Mouse (Mus musculus): ENCODE results near the gene Slc35f2. TPM values are rescaled to one million over a fixed set of nuclear protein-coding genes. Genes with fewer than 3 reads are reported as not detected.

Slc35f2 gene
- polyA plus RNA-seq, 1 experiment from 2014 or later, result 0.63 TPM

DNA sequence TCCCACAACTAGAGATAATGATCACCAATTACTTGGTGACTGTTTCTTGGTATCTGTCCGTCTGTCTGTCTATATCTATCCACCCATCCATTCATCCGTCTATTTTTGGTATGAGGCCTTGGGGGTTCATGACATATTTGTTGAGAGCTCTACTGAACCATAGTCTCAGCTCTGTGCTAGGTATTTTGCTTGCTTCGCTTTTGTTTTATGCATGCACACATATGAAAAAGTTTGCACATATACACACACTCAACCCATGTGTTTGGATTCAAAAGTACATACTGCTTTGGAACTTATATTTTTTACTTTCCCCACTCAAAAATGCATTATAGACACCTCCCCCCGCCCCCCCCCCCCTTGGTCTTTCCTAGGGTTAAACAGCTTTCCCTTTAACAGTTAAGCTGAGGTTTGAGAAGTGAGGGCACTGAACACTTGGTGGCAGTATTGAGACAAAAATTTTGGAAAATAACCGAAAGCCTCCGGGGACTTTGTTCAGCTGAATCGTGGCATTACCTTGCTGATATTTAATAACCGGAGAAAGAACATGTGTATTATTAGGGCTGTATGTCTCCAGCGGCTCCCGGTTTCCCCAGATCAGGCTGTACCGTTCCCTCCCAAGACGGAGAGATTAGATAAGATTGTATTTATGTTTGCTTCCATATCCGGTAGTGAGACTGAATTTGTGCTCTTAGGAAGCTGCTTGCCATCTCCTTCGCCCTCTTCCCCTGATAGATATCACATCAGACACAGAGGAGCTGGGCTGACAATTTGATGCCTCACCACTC is 57.9 kb downstream of the Slc35f2 start:
- WGBS, result 14% methylated on average over 14 of the region's 14 CpGs
- ATAC-seq (ENCODE audit: insufficient number of reproducible peaks, low FRiP score), result no peak
- peak overlapping the region; percentile 51 for H3K4me3 ChIP-seq
- H3K27ac ChIP-seq (ENCODE audit: poor library complexity, severe bottlenecking), result no peak overlapping the region
- 0 out of 2 replicates have a peak, but pooled peaks cover 4% of the 10 kb centered on the region for H3K4me1 ChIP-seq (replicated peaks)
- no peaks in the 10 kb centered on the region for H3K36me3 ChIP-seq
- peak overlapping the region; percentile 71 for H3K4me2 ChIP-seq
- peak overlapping the region; percentile 64 for H3K9ac ChIP-seq
- H3K27me3 ChIP-seq (replicated peaks), result peaks cover 13% of the 10 kb centered on the region
- H3K9me3 ChIP-seq (replicated peaks), result no peaks in the 10 kb centered on the region

DNA sequence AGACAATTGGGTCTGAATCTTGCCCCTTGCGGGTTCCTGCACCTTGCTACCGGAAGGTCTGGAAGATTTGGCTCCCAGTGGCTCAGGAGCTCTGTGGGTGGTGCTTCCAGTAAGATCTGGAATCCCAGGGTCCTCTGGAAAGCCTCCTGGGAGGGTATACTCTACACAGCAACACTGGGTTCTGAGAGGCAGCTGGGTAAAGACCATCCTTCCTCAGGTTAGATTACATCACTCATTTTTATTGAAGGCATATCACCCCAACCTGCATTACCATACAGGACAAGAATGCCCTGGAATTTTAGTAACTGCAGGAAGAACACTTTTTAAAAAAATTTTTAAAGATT is 58.5 kb downstream of the Slc35f2 start:
- peak overlapping the region; percentile 64 for H3K9ac ChIP-seq
- no peak overlapping the region for H3K27ac ChIP-seq (ENCODE audit: poor library complexity, severe bottlenecking)
- no peaks in the 10 kb centered on the region for H3K9me3 ChIP-seq (replicated peaks)
- no peak for ATAC-seq (ENCODE audit: insufficient number of reproducible peaks, low FRiP score)
- peak overlapping the region; percentile 71 for H3K4me2 ChIP-seq
- 0 out of 2 replicates have a peak, but pooled peaks cover 4% of the 10 kb centered on the region for H3K4me1 ChIP-seq (replicated peaks)
- peaks cover 13% of the 10 kb centered on the region for H3K27me3 ChIP-seq (replicated peaks)
- WGBS, result 16% methylated on average over 2 of the region's 2 CpGs
- H3K4me3 ChIP-seq, result peak overlapping the region; percentile 51
- H3K36me3 ChIP-seq, result no peaks in the 10 kb centered on the region

DNA sequence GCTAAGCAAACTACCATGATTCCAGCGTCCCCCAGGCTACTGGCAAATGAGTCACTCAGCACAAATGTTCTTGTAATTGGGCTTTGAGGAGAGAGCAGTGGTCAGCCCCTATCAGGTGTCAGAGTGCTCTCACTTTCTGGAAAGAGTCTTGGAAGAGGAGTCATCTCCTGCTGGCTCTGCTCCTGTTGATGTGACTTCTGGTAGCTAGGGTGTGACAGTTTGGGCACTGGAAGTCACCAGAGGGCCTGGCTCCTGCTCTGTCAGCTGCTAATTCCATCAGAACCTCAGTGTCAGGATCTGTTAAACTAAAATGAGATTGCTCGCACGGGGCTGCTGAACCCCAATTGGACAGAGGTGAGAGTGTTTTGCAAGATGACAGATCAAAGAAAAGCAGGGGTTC is 63.7 kb downstream of the Slc35f2 start:
- no peak overlapping the region for H3K4me2 ChIP-seq
- ATAC-seq (ENCODE audit: insufficient number of reproducible peaks, low FRiP score), result no peak
- H3K27ac ChIP-seq (ENCODE audit: poor library complexity, severe bottlenecking), result no peak overlapping the region
- H3K36me3 ChIP-seq, result no peaks in the 10 kb centered on the region
- H3K9ac ChIP-seq, result no peak overlapping the region
- no peaks in the 10 kb centered on the region for H3K9me3 ChIP-seq (replicated peaks)
- no peaks in the 10 kb centered on the region for H3K4me1 ChIP-seq (replicated peaks)
- H3K4me3 ChIP-seq, result no peak overlapping the region
- 31% methylated on average over 3 of the region's 3 CpGs for WGBS
- no peaks in the 10 kb centered on the region; the same call in 1 of the 2 replicates for H3K27me3 ChIP-seq (replicated peaks)

DNA sequence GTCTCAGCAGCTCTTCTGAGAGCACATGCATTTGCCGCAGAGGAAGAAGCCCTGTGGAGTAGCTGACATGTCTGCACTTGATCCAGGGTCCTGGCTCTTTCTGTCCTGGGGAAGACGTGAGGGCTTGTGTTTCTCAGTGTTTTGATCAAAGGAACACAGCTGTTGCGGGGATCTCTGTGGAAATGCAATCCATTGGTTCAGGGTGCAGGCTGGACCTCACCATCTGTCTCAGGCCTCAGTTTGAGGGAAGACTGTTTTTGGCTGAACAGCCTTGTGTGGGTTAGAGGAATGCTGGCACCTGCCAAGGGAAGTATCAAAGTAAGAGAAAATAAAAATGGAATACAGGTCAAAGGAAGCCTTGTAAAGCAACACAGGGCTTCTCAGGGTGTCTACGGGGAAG is 64.6 kb downstream of the Slc35f2 start:
- H3K4me1 ChIP-seq (replicated peaks), result no peaks in the 10 kb centered on the region
- H3K27ac ChIP-seq (ENCODE audit: poor library complexity, severe bottlenecking), result no peak overlapping the region
- peaks cover under 1% of the 10 kb centered on the region; the same call in 1 of the 2 replicates for H3K27me3 ChIP-seq (replicated peaks)
- no peak overlapping the region for H3K9ac ChIP-seq
- no peaks in the 10 kb centered on the region for H3K36me3 ChIP-seq
- no peak overlapping the region for H3K4me2 ChIP-seq
- H3K9me3 ChIP-seq (replicated peaks), result no peaks in the 10 kb centered on the region
- WGBS, result 52% methylated on average over 4 of the region's 4 CpGs
- H3K4me3 ChIP-seq, result no peak overlapping the region
- no peak for ATAC-seq (ENCODE audit: insufficient number of reproducible peaks, low FRiP score)

DNA sequence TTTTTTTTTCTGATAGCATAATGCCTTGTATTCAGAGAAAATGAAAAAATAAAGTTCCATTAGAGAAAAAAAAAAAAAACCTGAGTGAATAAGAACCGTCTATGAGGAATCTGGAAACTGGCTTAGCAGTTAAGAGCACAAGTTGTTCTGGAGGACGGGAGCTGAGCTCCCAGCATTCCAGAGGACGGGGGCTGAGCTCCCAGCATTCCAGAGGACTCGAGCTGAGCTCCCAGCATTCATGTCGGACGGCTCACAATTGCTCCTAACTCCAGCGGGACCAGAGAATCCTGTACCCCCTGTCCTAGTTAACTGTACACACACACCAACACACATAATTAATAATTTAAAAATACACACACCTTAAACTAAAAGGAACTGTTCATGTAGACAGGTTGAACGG is 67.5 kb downstream of the Slc35f2 start:
- H3K27ac ChIP-seq (ENCODE audit: poor library complexity, severe bottlenecking), result no peak overlapping the region
- no peaks in the 10 kb centered on the region for H3K9me3 ChIP-seq (replicated peaks)
- no peak overlapping the region for H3K4me2 ChIP-seq
- ATAC-seq (ENCODE audit: insufficient number of reproducible peaks, low FRiP score), result no peak
- H3K27me3 ChIP-seq (replicated peaks), result peaks cover 4% of the 10 kb centered on the region; the same call in 1 of the 2 replicates
- H3K9ac ChIP-seq, result no peak overlapping the region
- no peaks in the 10 kb centered on the region for H3K4me1 ChIP-seq (replicated peaks)
- no peaks in the 10 kb centered on the region for H3K36me3 ChIP-seq
- WGBS, result 57% methylated on average over 8 of the region's 8 CpGs
- no peak overlapping the region for H3K4me3 ChIP-seq

DNA sequence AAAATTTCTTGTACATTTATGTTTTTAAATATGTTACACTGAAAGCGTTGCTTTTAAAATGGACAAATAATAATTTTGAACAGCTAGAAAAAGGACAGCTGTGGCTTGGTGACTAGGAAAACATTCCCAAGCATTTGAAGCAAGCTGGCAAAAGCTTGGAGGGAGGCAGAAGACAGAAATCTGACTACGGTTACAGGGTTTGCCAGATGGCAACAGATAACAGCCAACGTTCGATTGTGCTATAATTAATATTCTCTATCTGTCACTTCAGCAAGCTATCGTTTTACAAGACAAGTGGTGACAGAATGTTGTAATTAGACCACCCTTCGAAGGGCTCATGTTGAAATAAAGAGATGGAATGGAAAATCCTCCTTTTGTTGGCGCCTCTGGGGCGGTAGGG is 77.2 kb downstream of the Slc35f2 start:
- no peak overlapping the region for H3K9ac ChIP-seq
- WGBS, result 73% methylated on average over 8 of the region's 8 CpGs
- no peak overlapping the region for H3K27ac ChIP-seq (ENCODE audit: poor library complexity, severe bottlenecking)
- ATAC-seq (ENCODE audit: insufficient number of reproducible peaks, low FRiP score), result no peak
- H3K36me3 ChIP-seq, result no peaks in the 10 kb centered on the region
- H3K4me3 ChIP-seq, result no peak overlapping the region
- peaks cover 16% of the 10 kb centered on the region; the same call in 1 of the 2 replicates for H3K27me3 ChIP-seq (replicated peaks)
- H3K4me1 ChIP-seq (replicated peaks), result no peaks in the 10 kb centered on the region
- no peaks in the 10 kb centered on the region for H3K9me3 ChIP-seq (replicated peaks)
- no peak overlapping the region for H3K4me2 ChIP-seq

DNA sequence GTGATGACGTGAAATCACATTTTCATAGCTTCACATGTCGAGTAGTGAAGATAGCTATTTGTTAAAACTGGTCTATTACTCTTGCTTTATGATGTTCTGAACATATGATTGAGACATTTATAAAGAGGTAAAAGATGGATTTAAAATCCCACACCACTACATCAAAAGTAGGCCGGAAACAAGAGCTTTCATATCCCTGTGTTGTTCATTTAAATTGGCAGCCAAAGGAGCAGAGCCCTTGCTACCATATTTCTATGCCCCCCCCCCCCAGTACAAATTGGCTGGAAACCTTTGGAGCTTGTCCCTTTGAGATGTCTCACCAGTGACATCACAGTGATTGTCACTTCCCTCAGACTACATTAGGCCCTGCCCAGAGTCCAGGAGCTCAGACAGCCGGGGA is 78.5 kb downstream of the Slc35f2 start, which contains the start of gene Sln:
TSS of gene Sln (plus strand) at position 301 of the 400 bp plus-strand sequence.
- WGBS, result 63% methylated on average over 4 of the region's 4 CpGs
- H3K27ac ChIP-seq (ENCODE audit: poor library complexity, severe bottlenecking), result no peak within 1 kb of the TSS
- no peaks in the 10 kb centered on the region for H3K4me1 ChIP-seq (replicated peaks)
- no peak within 1 kb of the TSS for H3K9ac ChIP-seq
- no peak within 1 kb of the TSS for H3K4me2 ChIP-seq
- no peaks in the 10 kb centered on the region for H3K36me3 ChIP-seq
- H3K9me3 ChIP-seq (replicated peaks), result no peaks in the 10 kb centered on the region
- H3K4me3 ChIP-seq, result no peak within 1 kb of the TSS
- peaks cover 17% of the 10 kb centered on the region; the same call in 1 of the 2 replicates for H3K27me3 ChIP-seq (replicated peaks)
- no peak for ATAC-seq (ENCODE audit: insufficient number of reproducible peaks, low FRiP score)

DNA sequence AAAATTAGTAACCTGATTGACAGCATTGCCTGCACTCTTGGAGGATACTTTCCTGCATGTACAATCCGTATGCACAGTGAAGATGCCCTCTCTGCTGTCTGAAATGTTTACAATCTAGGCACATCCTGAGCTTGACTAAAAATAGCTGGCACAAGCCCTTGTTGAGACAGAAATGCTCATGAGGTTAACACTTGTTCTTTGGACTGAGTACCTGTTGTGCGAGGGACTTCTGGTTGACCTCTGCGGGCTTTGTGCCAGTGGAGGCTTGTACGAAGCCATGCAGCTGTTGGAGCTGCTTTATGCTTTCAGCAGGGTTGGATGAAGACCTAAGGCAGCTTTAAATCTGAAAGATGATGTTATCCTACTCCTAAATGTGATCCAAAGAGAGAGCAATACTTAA is 80.8 kb downstream of the Slc35f2 start:
- Histone ChIP-seq H3K36me3 (no peaks in the 10 kb centered on the region), H3K4me1 (replicated peaks) (no peaks in the 10 kb centered on the region), H3K4me2 (no peak overlapping the region), H3K9ac (no peak overlapping the region), H3K27me3 (replicated peaks) (peaks cover 20% of the 10 kb centered on the region), H3K9me3 (replicated peaks) (no peaks in the 10 kb centered on the region), H3K27ac (ENCODE audit: poor library complexity, severe bottlenecking) (no peak overlapping the region), H3K4me3 (no peak overlapping the region)
- no peak for ATAC-seq (ENCODE audit: insufficient number of reproducible peaks, low FRiP score)
- 58% methylated on average over 4 of the region's 4 CpGs for WGBS

DNA sequence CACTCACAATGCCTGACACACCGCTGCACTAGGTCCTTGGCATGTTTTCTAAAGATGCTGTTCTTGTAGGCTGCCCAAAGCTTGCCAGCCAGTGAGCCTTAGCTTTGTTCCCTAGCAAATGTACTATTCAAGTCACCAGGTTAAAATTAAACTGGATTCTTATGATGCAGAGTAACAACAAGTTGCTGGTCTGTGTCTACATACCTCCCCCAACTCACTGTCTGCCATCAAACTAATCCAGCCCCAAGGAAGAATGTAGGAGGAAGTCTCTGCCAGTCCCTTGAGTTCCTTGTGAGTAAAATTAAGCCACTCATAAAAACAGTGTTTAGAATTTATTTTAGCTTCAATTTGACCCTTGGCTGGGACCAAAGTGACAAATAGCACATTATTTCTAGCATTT is 82.3 kb downstream of the Slc35f2 start:
- no peak overlapping the region for H3K27ac ChIP-seq (ENCODE audit: poor library complexity, severe bottlenecking)
- H3K4me2 ChIP-seq, result no peak overlapping the region
- 80% methylated on average over 1 of the region's 1 CpGs for WGBS
- H3K27me3 ChIP-seq (replicated peaks), result peaks cover 20% of the 10 kb centered on the region
- no peaks in the 10 kb centered on the region for H3K9me3 ChIP-seq (replicated peaks)
- H3K4me1 ChIP-seq (replicated peaks), result no peaks in the 10 kb centered on the region
- ATAC-seq (ENCODE audit: insufficient number of reproducible peaks, low FRiP score), result no peak
- no peak overlapping the region for H3K4me3 ChIP-seq
- H3K36me3 ChIP-seq, result no peaks in the 10 kb centered on the region
- no peak overlapping the region for H3K9ac ChIP-seq

DNA sequence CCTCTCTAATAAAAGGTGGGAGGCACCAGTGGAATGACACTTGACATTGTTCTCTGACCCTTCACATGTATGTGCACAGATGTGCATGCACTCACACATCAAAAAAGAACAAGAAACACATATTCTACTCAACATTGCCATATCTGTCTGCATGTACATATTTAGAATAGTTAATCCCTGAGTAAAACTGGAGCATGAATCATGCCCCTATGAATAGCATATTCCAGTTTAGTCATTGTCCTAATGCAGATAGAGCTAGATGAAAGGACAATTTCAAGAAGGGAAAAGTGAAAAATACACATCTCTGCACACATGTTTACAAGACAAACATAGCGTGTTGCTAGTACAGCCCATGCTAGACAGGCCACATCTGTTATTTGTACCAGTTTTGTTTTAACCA is 83.2 kb downstream of the Slc35f2 start:
- ATAC-seq (ENCODE audit: insufficient number of reproducible peaks, low FRiP score), result no peak
- peaks cover 16% of the 10 kb centered on the region for H3K27me3 ChIP-seq (replicated peaks)
- 74% methylated on average over 1 of the region's 1 CpGs for WGBS
- no peak overlapping the region for H3K4me2 ChIP-seq
- H3K4me1 ChIP-seq (replicated peaks), result no peaks in the 10 kb centered on the region
- no peak overlapping the region for H3K9ac ChIP-seq
- H3K9me3 ChIP-seq (replicated peaks), result no peaks in the 10 kb centered on the region
- no peaks in the 10 kb centered on the region for H3K36me3 ChIP-seq
- H3K4me3 ChIP-seq, result no peak overlapping the region
- no peak overlapping the region for H3K27ac ChIP-seq (ENCODE audit: poor library complexity, severe bottlenecking)

DNA sequence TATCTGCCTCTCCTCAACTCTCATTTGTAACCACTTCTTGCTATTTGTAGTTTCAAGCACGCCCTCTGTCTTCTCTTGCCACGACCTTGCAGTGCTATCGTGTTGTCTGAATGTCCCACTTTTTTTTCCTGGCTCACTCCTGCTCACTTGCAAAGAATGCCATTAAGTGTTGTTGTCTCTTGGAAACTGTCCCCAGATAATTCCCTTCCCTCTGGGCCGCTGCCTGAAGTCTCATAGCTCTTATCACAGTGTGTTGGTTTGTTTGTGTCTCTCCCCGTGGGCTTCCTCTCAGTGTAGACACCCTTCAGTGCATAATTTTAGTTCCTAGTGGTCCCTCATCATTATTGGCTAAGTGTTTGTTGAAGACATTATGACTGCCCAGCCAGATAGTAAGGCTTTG is 86.5 kb downstream of the Slc35f2 start:
- H3K27ac ChIP-seq (ENCODE audit: poor library complexity, severe bottlenecking), result no peak overlapping the region
- 26% methylated on average over 5 of the region's 5 CpGs for WGBS
- ATAC-seq (ENCODE audit: insufficient number of reproducible peaks, low FRiP score), result no peak
- no peak overlapping the region for H3K4me2 ChIP-seq
- H3K4me1 ChIP-seq (replicated peaks), result no peaks in the 10 kb centered on the region
- H3K36me3 ChIP-seq, result no peaks in the 10 kb centered on the region
- no peak overlapping the region for H3K4me3 ChIP-seq
- peaks cover 11% of the 10 kb centered on the region for H3K27me3 ChIP-seq (replicated peaks)
- H3K9me3 ChIP-seq (replicated peaks), result no peaks in the 10 kb centered on the region
- no peak overlapping the region for H3K9ac ChIP-seq

All from heart, embryonic 12.5 days (tissue).